Mouse (Mus musculus): ENCODE measurements around the gene Folr1.

Gene Folr1

GRCm38 (mm10) chr7:101870629-101871028 lies at the start of gene Folr1:
TSS of gene Folr1 (minus strand) at chr7:101870788.
- DNase-seq, result no peak

DNA sequence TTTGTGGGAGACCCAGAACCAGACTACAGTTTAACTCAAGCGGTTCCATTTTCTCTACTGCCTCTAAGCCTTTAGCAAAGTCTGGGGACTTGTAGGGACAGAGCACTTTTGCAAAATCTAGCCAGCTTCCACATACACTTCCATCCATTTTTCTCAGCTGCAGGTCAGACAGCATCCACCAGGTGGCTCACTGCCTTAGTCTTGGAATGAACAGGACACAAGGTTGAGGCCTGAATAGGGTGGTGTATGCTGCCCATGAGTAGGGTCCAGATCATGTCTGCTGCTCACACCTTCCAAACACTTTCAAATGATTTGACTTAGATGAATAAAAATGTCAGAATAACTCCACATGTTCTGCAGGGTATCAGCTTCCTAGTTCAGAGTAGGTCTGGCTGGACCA lies 47.5 kb upstream of the Folr1 start:
- peak; percentile 75 for DNase-seq

- no peak for DNase-seq
These were observed 41.4 kb upstream of the Folr1 start for GRCm38 (mm10) chr7:101911982-101912381.

DNA sequence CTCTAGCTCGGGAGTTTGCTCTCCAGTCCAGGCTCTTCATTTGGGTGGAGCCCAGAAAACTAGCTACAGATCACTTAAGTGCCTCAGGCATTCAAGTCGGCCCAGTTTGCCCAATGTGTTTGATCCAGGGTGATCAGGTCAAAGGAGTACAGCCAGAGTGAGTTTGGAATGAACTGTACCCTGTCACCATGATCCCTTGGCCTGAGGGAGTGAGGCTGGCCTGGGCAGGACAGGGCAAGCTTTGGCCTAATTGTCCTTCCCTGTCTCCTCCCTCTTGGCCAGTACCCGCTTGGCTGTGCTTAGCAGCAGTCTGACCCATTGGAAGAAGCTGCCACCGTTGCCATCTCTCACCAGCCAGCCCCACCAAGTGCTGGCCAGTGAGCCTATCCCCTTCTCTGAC lies 39.5 kb upstream of the Folr1 start:
- no peak for DNase-seq

GRCm38 (mm10) chr7:101908367-101908766 lies 37.8 kb upstream of the Folr1 start:
- DNase-seq, result peak; percentile 43

- DNase-seq, result peak; percentile 31
These were observed 36.1 kb upstream of the Folr1 start for GRCm38 (mm10) chr7:101906696-101907095.

DNA sequence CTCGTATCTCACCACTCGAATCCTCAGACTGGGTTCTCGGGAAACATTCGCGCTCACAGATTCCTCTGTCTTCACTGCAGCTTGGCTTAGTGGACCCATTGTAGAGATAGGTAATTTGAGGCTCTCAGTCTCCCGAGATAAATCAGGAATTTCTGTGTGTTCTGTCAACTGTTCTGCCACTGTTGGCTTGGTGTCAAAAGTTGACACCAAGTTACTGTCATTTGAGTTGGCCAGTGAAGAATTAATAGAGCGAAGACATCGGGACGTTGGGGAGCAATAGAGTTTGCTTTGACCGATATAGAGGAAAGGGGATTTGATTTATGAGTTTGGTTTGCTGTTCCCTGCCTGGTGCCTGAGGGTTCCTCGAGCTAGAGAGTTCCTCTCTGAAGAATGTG lies 35.7 kb upstream of the Folr1 start, which contains the start of gene Tomt:
Gene Tomt (minus strand): TSS at position 73 of the 395 bp plus-strand sequence.
- no peak for DNase-seq

DNA sequence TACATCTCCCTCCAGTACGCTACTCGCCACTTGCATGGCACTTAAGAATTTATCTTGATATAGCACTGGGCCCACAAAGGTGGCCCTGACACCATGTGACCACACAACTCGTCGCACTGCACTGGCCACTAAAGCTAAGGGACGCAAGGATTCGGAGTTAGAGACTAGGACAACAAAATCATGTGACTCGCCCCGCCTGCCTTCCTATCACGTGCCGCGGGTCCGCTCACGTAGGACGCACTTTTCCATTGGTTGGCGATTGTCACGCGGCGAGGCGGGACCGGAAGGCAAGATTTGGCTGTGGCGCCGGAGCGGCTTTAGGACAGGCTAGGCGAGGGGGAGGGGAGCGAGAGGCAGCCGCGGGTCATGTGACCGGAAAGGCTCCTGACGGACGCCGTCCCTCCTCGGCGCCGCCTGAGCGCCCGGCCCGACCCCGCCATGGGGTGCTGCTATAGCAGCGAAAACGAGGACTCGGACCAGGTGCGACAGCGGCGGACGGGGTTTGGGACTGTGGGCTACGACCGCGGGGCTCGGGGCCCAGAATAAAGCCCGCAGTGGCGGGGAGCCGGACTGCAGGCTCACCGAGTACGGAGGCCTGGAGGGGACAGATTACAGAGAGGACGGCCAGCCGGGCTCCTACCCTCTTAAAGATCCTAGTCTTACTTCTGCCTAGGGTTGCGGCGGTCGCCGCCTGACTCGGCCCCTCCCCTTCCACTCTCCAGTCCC lies 35.1 kb upstream of the Folr1 start, which contains the start of gene Lamtor1:
Gene Lamtor1 (plus strand): TSS at position 344 of the 726 bp plus-strand sequence.
- DNase-seq, result peak; percentile 100

- no peak for DNase-seq
These were observed 32.3 kb upstream of the Folr1 start for GRCm38 (mm10) chr7:101902846-101903245.

DNA sequence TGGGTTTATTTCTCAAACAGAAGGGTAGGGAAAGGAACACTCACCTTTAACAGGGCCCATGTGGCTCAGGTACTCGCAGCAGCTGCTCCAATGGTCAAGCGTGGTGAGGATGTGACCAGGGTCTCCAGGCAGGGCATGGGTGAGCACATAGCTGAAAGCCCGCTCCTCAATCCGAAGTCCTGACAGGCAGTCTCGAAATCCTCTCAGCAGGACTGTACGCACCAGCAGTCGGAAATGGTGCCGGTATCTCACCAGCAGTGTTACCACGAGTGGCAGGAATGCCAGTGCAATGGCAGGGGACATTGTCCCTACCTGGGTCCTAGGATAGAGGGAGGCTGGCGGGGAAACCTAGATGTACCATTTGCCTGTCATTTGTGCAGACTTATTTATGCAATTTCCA lies 31.4 kb upstream of the Folr1 start:
- no peak for DNase-seq

GRCm38 (mm10) chr7:101900331-101901097 lies 29.9 kb upstream of the Folr1 start:
- DNase-seq, result no peak

DNA sequence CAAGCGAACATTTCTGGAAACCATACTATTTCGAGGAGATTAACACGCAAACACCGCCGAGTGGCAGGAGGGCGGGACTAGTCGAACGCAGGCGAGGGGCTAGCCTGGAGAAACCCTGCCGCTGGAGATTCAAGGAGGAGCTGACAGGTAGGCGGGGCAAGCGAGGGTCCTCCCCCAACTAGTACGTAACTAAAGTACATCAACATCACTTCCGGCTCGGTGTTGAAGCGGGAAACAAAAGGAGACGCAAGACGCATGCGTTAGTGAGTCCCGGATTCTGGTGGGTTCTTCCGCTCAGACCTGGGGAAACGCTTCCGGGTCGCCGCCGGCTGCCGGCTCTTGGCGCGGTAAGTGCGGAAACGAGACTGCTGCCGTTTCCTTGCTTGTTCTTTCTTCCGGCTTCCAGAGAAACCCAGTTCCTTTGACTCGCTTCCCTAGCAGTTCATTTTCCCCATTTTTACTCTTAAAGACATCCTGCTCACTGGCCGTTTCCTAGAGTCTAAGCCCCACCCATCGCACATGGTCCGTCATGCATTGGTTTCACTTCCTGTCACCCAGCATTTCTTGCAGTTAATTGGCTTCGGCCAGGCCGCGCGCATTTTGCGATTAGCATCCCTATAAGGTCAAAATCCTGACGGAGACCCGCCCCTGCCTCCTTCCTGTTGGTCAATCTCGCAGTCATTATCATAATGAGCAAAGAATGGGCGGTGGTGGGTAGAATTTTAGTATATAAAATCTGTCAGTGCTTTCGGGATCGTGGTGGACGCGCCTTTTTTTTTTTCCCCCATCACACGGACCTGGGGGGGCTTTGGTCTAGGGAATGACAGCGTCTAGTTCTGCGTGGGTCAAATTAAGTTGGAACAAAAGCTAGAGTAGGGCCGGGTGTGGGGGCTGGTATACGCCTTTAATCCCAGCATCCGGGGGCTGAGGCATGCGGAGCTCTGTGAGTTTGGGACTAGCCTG lies 25.8 kb upstream of the Folr1 start:
- peak; percentile 98 for DNase-seq

- no peak for DNase-seq
These were observed 25.1 kb upstream of the Folr1 start for GRCm38 (mm10) chr7:101895695-101896094.

GRCm38 (mm10) chr7:101888460-101888859 lies 17.9 kb upstream of the Folr1 start:
- DNase-seq, result no peak

GRCm38 (mm10) chr7:101886274-101886673 lies 15.7 kb upstream of the Folr1 start:
- no peak for DNase-seq

GRCm38 (mm10) chr7:101884160-101884559 lies 13.6 kb upstream of the Folr1 start:
- DNase-seq, result no peak

GRCm38 (mm10) chr7:101882413-101883154 lies 12.0 kb upstream of the Folr1 start:
- no peak for DNase-seq

- DNase-seq, result no peak
These were observed 10.3 kb upstream of the Folr1 start for GRCm38 (mm10) chr7:101880855-101881254.

- DNase-seq, result no peak
These were observed 5.4 kb upstream of the Folr1 start for GRCm38 (mm10) chr7:101875978-101876377.

DNA sequence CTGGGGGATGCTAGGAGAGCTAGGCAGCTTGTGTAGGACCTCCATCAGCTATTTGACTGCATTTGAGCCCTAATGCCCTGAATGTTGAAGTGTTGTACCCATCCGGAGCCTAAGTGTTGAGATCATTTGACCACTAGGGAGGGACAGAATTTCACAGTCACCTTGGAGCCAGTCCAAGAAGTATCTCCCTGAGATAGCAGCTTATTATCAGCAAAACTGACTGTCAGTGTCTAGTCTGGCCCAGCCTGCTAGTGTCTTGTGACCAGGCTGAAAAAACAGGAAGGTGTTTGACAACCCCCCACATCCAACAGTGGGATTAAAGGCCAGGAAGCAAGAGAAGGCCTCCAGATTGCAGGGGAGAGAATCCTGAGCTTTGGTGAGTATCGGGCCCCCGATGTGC lies 708 bp upstream of the Folr1 start:
- DNase-seq, result no peak

DNA sequence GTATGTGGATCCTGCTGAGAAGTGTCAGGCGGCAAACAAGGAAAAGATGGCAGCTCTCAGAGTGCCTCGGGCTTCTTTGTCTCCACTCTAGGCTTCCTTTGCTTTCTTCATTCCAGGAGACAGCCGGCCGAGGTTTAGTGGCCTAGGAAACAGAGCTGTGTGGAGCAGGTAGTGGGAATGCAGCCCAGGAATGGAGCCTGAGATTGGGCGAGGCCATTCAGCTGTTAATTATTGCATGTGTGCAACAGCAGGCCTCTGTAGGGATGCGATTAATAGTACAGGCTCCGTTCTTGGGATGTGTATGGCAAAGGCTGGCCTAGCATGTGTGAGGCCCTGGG lies 1.5 kb downstream of the Folr1 start:
- DNase-seq, result no peak
